Mouse (Mus musculus): ENCODE data around the gene Cav1.

DNA sequence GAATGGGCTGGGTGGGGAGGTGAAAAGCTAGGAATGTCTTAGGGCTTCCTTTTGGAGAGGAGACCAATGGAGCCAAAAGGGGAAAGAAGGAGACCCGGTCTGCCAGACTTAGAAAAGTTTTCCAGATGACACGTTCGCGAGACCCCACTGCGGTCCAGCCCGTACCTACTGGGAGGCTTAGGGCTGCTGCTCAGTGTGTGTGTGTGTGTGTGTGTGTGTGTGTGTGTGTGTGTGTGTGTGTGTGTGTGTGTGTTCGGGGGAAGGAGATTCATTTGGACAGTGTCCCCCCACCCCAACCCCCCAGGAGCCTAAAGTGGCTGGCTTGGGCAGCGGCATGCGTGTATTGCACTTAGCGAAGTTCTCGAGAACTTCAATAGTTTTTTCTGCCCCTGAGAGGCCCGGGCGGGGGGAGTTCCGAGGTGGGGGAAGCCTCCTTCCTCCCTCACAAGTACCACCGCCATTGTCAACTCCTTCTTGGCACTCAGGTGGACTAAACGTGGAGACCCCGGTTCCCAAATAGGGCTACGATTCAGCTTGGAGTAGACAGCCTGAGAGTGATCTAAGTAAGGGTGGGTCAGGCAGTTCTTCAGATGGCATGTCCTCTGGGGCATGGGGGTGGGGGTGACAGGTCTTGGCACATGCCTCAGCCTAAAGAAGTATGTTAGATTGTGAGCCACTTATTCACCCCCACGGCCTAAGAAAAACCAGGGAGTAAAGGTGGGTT is 629 bp downstream of the Cav1 start:
- TF ChIP-seq GATA1 (IDR thresholded peaks at IDR 0.05; ENCODE audit: low read length) = no peak
- TF ChIP-seq TAL1 (IDR thresholded peaks at IDR 0.05; ENCODE audit: low read length) = no peak
